Mouse (Mus musculus) CD4-positive, CD25-positive, alpha-beta regulatory T cell, adult 2 months (primary cell): ENCODE measurements around the gene Nsd1.
A peak's percentile ranks its signal among the peaks of the same experiment; 100 is the strongest.
"Not testable (repeated sequence)": the region's sequence is repeated elsewhere in the genome, so short reads cannot be mapped to it uniquely, and the experiment has no call there.

Source experiments
- DNase-seq: peaks from one replicate; pipeline ENCODE4 v3.0.0-alpha.2; 2012; ENCODE audit warnings: low read depth, low spot score

The Nsd1 gene

GRCm38 (mm10) chr13:55209649-55210192 is at the start of gene Nsd1:
TSS of gene Nsd1 (plus strand) at chr13:55209782.
- DNase-seq, result no peak

- DNase-seq, result no peak
Measured at GRCm38 (mm10) chr13:55162365-55162764, 47.2 kb upstream of the Nsd1 start.

- DNase-seq, result no peak
Measured at GRCm38 (mm10) chr13:55163553-55163952, 46.0 kb upstream of the Nsd1 start.

- no peak for DNase-seq
Measured at GRCm38 (mm10) chr13:55165831-55166339, 43.7 kb upstream of the Nsd1 start.

- DNase-seq, result no peak
Measured at GRCm38 (mm10) chr13:55166806-55167725, 42.5 kb upstream of the Nsd1 start.

GRCm38 (mm10) chr13:55167798-55168197 is 41.8 kb upstream of the Nsd1 start:
- DNase-seq, result no peak

GRCm38 (mm10) chr13:55168255-55168654 is 41.3 kb upstream of the Nsd1 start:
- no peak for DNase-seq

GRCm38 (mm10) chr13:55168958-55169369 is 40.6 kb upstream of the Nsd1 start:
- DNase-seq, result no peak

- no peak for DNase-seq
Measured at GRCm38 (mm10) chr13:55171517-55172335, 37.9 kb upstream of the Nsd1 start.

GRCm38 (mm10) chr13:55172336-55172770 is 37.2 kb upstream of the Nsd1 start:
- no peak for DNase-seq

GRCm38 (mm10) chr13:55174347-55174746 is 35.2 kb upstream of the Nsd1 start:
- DNase-seq, result no peak

GRCm38 (mm10) chr13:55176265-55176664 is 33.3 kb upstream of the Nsd1 start:
- no peak for DNase-seq

- DNase-seq, result no peak
Measured at GRCm38 (mm10) chr13:55177903-55178496, 31.6 kb upstream of the Nsd1 start.

GRCm38 (mm10) chr13:55178556-55178955 is 31.0 kb upstream of the Nsd1 start:
- peak; percentile 84 for DNase-seq

GRCm38 (mm10) chr13:55179591-55179990 is 30.0 kb upstream of the Nsd1 start:
- DNase-seq, result no peak

GRCm38 (mm10) chr13:55181786-55182172 is 27.8 kb upstream of the Nsd1 start:
- no peak for DNase-seq

GRCm38 (mm10) chr13:55182173-55182894 is 27.2 kb upstream of the Nsd1 start:
- DNase-seq, result peak; percentile 59

GRCm38 (mm10) chr13:55183382-55183781 is 26.2 kb upstream of the Nsd1 start:
- DNase-seq, result no peak

GRCm38 (mm10) chr13:55187062-55187461 is 22.5 kb upstream of the Nsd1 start:
- not testable (repeated sequence) for DNase-seq

- no peak for DNase-seq
Measured at GRCm38 (mm10) chr13:55189531-55190107, 20.0 kb upstream of the Nsd1 start.
